Mouse (Mus musculus): ENCODE results near the gene Tmem136. TPM values are rescaled to one million over a fixed set of nuclear protein-coding genes. Genes with fewer than 3 reads are reported as not detected.

Tmem136 gene
- polyA plus RNA-seq (2015; fragmentation: Nextera tagmentation; extraction: Ambion mirVana): 7.5 and 8.6 TPM in 2 replicates

DNA sequence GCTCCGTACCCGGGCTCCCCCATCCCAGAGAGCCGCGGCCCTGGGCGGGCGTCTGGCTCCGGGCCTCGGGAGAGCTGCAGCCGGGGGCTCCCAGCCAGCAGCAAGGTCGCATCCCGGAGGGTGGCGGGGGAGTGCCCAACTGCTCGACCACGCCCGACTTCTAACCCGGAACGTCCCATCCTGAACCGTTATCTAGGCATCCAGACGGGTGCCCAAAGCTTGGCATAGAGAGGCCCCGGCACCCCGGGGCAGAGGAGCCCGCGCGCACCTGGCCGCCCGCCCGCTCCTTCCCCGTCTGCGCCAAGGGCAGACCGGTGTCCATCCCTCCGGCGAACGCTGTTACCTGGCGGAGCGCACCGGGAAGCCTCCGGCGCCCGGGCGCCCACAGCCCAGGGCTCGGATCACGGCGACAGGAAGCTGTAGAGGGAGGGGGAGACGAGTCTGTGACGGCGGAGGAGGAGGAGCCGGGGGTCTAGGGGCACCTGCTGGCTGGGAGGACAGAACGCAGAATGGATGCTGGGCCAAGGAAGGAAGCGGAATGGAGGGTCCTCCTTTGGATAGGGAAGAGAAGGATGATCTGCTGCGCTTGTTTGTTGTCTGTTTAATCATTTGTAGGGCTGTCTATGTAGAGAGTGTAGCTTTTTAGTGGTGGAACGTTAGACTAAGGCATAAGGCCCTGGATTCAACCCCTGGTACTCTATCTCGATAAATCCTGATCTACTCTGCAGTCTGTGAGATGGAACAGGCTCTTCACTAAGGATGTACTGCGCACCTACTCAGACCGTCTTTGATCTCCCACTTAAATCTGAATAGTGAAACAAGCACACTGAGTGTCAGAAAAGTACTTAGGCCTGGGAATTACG is at the start of gene Tmem136:
Gene Tmem136, minus strand, starts transcription at position 437 of the 863 bp plus-strand sequence.

DNA sequence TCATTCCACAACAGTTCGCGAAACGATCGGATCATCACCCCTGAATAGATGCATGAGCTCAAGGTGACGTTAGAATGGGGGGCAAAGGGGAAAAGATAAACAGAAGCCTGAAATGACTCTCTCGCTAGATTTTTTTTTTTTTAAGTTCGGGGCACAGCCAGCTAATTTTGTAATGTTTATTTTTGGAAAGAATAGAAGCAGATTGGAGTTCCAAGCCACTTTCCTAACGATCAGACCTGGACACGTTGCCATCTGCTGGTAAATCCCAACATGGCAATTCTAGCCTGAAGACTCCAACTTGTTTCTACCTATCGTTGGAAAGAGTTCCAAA is 9.2 kb downstream of the Tmem136 start, which contains the start of gene Arhgef12:
Gene Arhgef12, minus strand, starts transcription at position 53 of the 331 bp plus-strand sequence.

Other genes starting within 250 kb of the Tmem136 start
- gene Grik4, start 172.1 kb downstream of the Tmem136 start, polyA plus RNA-seq (2015; fragmentation: Nextera tagmentation; extraction: Ambion mirVana): 9.5 and 11.2 TPM in 2 replicates
- 16.1 and 16.7 TPM in 2 replicates for gene Arhgef12, start 9.3 kb downstream of the Tmem136 start, polyA plus RNA-seq (2015; fragmentation: Nextera tagmentation; extraction: Ambion mirVana)
- gene Pou2f3, start 93.8 kb upstream of the Tmem136 start, polyA plus RNA-seq (2015; fragmentation: Nextera tagmentation; extraction: Ambion mirVana): 0.05 TPM in 1 of 2 replicates, not detected in the other
- gene Oaf, start 123.3 kb upstream of the Tmem136 start, polyA plus RNA-seq (2015; fragmentation: Nextera tagmentation; extraction: Ambion mirVana): 10.3 and 10.9 TPM in 2 replicates
- gene Trim29, start 194.3 kb upstream of the Tmem136 start, polyA plus RNA-seq (2015; fragmentation: Nextera tagmentation; extraction: Ambion mirVana): 0.28 and 0.34 TPM in 2 replicates